Mouse (Mus musculus) R1 (cell line): Measurements from ENCODE around the gene Mns1.

ENCODE experiments used
- DNase-seq: peaks from one replicate; pipeline ENCODE4 v3.0.0-alpha.2; 2018; ENCODE audit warnings: low read depth, low spot score

The Mns1 gene

GRCm38 (mm10) chr9:72437822-72438701 is at the start of gene Mns1:
Gene Mns1, plus strand, starts transcription at chr9:72438011.
- peak; percentile 97 for DNase-seq

- DNase-seq: no peak
These were observed 48.9 kb upstream of the Mns1 start for GRCm38 (mm10) chr9:72388934-72389333.

GRCm38 (mm10) chr9:72389431-72390002 is 48.3 kb upstream of the Mns1 start:
- peak; percentile 18 for DNase-seq

- DNase-seq: no peak
These were observed 47.3 kb upstream of the Mns1 start for GRCm38 (mm10) chr9:72390321-72391077.

GRCm38 (mm10) chr9:72392686-72393085 is 45.1 kb upstream of the Mns1 start:
- DNase-seq: no peak

DNA sequence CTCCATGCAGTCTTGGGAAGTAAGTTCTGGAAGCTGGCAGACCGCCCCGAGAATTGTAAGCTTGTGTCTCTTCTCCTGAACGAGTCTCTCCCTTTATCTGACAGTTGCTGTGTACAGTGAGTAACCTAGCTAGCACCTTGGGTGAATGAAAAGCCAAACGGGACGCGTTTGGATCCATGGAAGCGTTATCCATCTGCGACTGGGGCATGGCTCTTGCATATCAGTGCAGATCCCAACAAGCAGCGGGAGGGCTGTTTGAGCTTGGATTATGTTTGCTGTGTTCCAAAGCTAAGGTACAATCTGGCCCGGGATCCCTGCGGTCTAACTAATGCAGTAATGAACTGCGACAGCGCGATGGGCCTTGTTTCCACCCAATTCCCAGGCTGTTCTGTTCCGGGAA is 44.6 kb upstream of the Mns1 start:
- no peak for DNase-seq

- DNase-seq: no peak
These were observed 43.9 kb upstream of the Mns1 start for GRCm38 (mm10) chr9:72393869-72394341.

- no peak for DNase-seq
These were observed 37.7 kb upstream of the Mns1 start for GRCm38 (mm10) chr9:72400121-72400520.

DNA sequence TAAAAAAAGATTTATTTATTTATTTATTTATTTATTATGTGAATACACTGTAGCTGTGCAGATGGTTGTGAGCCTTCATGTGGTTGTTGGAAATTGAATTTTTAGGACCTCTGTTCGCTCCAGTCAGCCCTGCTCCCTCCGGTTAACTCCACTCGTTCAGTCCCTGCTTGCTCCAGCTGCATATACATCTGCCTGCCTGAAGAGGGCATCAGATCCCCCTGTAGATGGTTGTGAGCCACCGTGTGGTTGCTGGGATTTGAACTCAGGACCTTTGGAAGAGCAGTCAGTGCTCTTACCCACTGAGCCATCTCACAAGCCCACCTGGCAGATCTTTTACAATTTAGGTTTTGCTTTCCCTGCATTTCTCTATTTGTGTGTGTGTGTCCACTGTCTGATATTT is 36.0 kb upstream of the Mns1 start:
- DNase-seq: peak; percentile 16

DNA sequence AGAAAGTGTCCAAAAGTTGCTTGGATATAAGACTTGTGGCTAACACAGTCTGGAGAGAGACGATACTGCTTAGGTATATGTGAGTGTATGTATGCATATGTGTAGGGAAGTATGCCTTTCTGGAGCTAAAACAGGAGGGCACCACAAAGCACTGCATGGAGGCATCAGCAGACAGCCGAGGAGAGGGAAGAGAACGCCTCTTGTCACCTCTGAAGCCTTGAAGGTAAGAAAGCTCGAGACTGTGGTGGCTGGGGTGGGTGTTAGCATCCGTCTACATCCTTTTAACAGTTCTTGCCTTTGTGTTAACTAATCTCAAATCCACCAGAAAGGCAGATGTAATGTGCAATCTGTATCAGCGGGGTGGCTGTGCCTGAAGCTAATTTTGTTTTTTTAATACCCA is 34.4 kb upstream of the Mns1 start:
- DNase-seq: no peak

DNA sequence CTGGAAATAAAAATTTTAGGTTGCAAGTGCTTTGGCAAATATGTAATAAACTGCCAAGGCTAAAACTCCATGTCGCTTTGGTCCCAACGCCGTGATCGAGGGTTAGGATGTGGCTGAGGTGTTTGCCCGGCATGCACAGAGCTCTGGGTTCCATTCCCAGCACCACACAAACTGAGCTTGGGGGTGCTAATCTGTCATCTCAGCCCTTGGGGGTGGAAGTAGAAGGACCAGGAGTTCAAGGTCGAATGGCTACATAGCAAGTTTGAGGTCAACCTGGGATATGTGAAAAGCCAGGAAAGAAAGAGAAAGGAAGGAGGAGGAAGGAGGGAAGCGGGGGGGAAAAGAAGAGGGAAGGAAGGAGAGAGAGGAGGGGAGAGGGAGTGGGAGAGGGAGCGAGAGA is 33.4 kb upstream of the Mns1 start:
- no peak for DNase-seq

DNA sequence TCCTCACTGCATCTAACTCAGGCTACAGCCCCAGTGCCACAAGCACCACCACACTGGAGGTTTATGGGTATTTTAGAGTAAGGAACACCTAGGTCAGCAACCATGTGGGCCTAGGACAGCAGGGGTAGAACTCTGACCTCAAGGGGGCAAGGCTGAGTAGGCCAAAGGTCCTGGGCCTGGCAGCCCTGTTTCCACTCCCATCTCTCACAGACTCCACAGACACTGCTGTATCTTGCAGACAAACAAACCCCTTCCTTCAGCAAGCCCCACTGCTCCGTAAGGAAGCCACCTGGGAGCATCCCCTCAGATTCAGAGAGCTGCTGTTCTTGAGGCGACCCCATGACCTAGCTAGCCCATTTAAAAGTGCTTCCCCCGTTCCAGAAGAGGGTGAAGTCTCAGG is 32.9 kb upstream of the Mns1 start:
- no peak for DNase-seq

- no peak for DNase-seq
These were observed 31.8 kb upstream of the Mns1 start for GRCm38 (mm10) chr9:72405882-72406638.

DNA sequence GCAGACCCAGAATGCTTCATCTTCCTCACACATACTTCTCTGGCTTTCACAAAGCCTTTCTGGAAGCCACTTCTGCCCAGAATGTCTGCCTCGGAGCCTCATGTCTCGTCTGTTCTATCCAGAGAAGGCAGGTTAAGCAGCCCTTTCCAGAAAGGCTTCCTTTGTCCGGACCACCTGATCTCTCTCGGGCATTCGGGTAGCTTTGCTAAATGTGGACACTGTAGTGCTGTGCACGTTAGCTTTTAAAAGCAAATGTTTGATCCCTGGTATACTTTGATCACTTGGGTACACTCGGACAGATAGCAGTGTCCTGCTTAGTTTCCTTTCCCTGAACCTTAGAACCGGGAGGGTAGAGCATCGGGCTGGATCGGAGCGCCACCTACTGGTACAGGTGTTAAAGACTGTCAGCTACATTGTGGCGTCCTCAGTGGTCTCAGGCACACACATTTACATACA is 29.7 kb upstream of the Mns1 start:
- DNase-seq: peak; percentile 81

GRCm38 (mm10) chr9:72409381-72410225 is 28.2 kb upstream of the Mns1 start:
- no peak for DNase-seq

DNA sequence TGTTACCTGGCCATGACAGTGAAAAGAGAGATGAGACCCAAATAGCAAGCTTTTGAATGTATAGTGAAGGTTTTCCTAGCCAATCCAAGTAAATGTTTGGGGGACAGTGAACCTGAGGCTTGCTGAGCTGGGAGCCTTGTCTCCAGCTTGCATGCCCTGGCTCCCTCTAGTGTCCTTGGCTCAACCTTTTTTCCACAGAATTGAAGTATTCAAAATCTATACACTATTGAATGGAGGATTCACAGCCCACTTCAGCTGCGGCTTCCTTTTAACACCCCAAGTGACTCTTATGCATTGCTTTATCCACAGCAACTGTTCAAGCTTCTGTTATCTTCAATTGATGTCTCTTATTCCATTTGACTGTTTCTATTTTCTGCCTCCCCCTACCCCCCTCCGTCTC is 26.1 kb upstream of the Mns1 start:
- DNase-seq: no peak

DNA sequence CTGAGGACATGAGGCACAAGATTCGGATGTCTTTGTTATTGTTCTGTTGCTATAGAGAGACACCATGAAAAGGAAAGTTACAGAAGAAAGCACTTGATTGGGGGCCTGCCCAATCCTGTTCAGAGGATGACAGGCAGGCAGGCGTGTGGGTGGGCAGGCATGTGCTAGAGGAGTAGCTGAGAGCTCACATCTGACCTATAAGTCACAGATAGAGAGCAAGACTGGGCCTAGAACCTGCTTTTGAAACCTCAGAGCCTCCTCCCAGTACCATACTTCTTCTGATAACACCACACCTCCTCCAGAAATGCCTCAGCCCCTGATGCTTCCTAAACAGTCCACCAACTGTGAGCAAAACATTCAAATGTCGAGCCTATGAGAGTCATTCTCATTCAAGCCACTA is 19.4 kb upstream of the Mns1 start:
- DNase-seq: no peak

DNA sequence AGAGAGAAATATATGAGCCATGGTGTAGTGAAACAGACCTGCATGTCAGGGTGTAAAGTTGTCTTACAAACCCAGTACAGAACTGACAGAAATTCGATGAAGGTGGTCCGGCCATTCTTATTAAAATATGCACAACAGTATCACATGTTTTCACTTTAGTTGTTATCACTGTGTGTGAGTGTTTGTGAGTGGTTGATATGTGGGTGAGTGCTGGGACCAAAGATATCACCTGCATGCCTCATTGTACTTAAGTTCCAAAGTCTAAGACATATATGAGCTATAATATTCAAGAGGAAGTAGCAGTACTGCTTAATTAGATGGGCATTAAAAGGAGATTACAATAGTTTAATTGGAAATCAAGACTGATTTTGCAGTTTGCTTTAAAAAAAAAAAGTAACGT is 17.3 kb upstream of the Mns1 start:
- DNase-seq: no peak

DNA sequence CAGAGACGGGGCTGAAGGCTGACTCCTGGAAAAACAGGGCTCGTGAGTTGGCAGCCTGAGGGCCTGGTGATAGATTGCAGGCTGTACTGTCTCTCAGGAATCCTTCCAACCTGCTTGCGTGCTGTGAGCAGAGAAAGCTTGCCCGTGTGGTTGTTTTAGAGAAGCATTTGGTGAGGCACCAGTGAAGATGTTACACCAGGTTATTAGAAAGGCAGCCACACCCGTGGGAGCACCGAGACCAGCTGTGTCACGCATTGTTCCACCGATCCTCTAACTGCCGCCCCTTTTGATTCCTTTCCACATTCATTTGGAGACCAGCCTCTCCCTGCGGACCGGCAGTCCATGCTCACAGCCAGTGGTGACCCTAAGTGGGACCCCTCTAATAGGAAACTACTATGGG is 15.5 kb upstream of the Mns1 start:
- peak; percentile 11 for DNase-seq

DNA sequence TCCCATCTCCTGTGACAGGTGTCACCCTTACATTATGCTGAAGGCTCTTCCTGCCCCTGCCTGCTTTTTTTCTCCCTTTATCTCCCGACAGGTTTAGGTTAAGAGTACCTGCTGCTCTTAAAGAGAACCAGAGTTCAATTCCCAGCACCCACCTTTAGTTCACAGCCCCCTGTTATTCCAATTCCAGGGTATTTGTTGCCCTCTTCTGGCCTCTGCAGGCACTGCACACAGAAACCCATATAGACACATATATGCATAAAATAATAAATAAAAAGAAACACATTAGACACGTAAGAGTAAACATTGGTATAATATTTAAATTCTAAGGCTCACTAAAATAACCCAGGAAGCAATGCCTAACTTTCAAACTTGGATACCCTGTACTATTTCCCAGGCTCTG is 15.1 kb upstream of the Mns1 start:
- DNase-seq: peak; percentile 35
